Mouse (Mus musculus) monocyte, adult 2 months (primary cell): Measurements from ENCODE around the gene Eapp.
"Not testable (repeated sequence)": the region's sequence is repeated elsewhere in the genome, so short reads cannot be mapped to it uniquely, and the experiment has no call there.

ENCODE experiments used
- DNase-seq, 2 experiments: peaks; one replicate each; pipeline ENCODE4 v3.0.0; 2022; ENCODE audit warnings: low spot score in 2 of 2, low read depth in 1 of 2

Gene Eapp

GRCm38 (mm10) chr12:54695511-54696241 is at the start of gene Eapp:
TSS of gene Eapp (minus strand) at chr12:54695897.
- DNase-seq, result peak; percentile 85 to 89

- DNase-seq, result not testable (repeated sequence)
Measured at GRCm38 (mm10) chr12:54738661-54739243, 43.1 kb upstream of the Eapp start.

GRCm38 (mm10) chr12:54737891-54738660 is 42.4 kb upstream of the Eapp start:
- not testable (repeated sequence) for DNase-seq

- not testable (repeated sequence) for DNase-seq
Measured at GRCm38 (mm10) chr12:54734307-54735131, 38.8 kb upstream of the Eapp start.

- DNase-seq, result not testable (repeated sequence)
Measured at GRCm38 (mm10) chr12:54729140-54730059, 33.7 kb upstream of the Eapp start.

GRCm38 (mm10) chr12:54718871-54719786 is 23.4 kb upstream of the Eapp start:
- DNase-seq, result not testable (repeated sequence)

- not testable (repeated sequence) for DNase-seq
Measured at GRCm38 (mm10) chr12:54717516-54717915, 21.8 kb upstream of the Eapp start.

- DNase-seq, result peak in 1 of 2 experiments; percentile 26
Measured at GRCm38 (mm10) chr12:54713822-54714626, 18.3 kb upstream of the Eapp start.

GRCm38 (mm10) chr12:54710494-54710879 is 14.8 kb upstream of the Eapp start:
- DNase-seq, result not testable (repeated sequence)

GRCm38 (mm10) chr12:54709691-54710493 is 14.2 kb upstream of the Eapp start:
- not testable (repeated sequence) for DNase-seq

GRCm38 (mm10) chr12:54699394-54699793 is 3.7 kb upstream of the Eapp start:
- no peak for DNase-seq

GRCm38 (mm10) chr12:54697791-54698250 is 2.1 kb upstream of the Eapp start:
- DNase-seq, result no peak

GRCm38 (mm10) chr12:54697003-54697597 is 1.4 kb upstream of the Eapp start:
- no peak for DNase-seq

- peak; percentile 69 to 84 for DNase-seq
Measured at GRCm38 (mm10) chr12:54696242-54697002, 725 bp upstream of the Eapp start.

- DNase-seq, result no peak
Measured at GRCm38 (mm10) chr12:54694847-54695510, 718 bp downstream of the Eapp start.
